Mouse (Mus musculus): ENCODE measurements around the gene Olfml2b. TPM values are rescaled to one million over a fixed set of nuclear protein-coding genes. Genes with fewer than 3 reads are reported as not detected.

Gene Olfml2b
- polyA plus RNA-seq, 1 experiment from 2014 or later: 5.1 TPM

- WGBS: 86% methylated on average over 9 of the region's 9 CpGs
- Histone ChIP-seq H3K4me2 (no peak overlapping the region), H3K9ac (ENCODE audit: low read length) (no peak overlapping the region), H3K4me3 (ENCODE audit: low read depth, low read length) (no peak overlapping the region), H3K4me1 (ENCODE audit: control insufficient read depth, insufficient read depth, low read length) (no peaks in the 10 kb centered on the region), H3K9me3 (ENCODE audit: control insufficient read depth, low read length) (no peaks in the 10 kb centered on the region), H3K27me3 (ENCODE audit: control insufficient read depth, insufficient read depth, low read length) (no peaks in the 10 kb centered on the region), H3K36me3 (ENCODE audit: control insufficient read depth, insufficient read depth, low read length) (no peaks in the 10 kb centered on the region), H3K27ac (ENCODE audit: low read depth, low read length) (no peak overlapping the region)
- DNase-seq (ENCODE audit: low spot score, missing footprints) (no peak), ATAC-seq (ENCODE audit: low FRiP score) (no peak)
Observed at GRCm38 (mm10) chr1:170699553-170699952, 55.2 kb downstream of the Olfml2b start.

- H3K27me3 ChIP-seq (ENCODE audit: control insufficient read depth, insufficient read depth, low read length): no peaks in the 10 kb centered on the region
- H3K36me3 ChIP-seq (ENCODE audit: control insufficient read depth, insufficient read depth, low read length): no peaks in the 10 kb centered on the region
- H3K4me1 ChIP-seq (ENCODE audit: control insufficient read depth, insufficient read depth, low read length): no peaks in the 10 kb centered on the region
- no peak overlapping the region for H3K4me3 ChIP-seq (ENCODE audit: low read depth, low read length)
- 90% methylated on average over 3 of the region's 3 CpGs for WGBS
- H3K27ac ChIP-seq (ENCODE audit: low read depth, low read length): no peak overlapping the region
- no peaks in the 10 kb centered on the region for H3K9me3 ChIP-seq (ENCODE audit: control insufficient read depth, low read length)
- no peak overlapping the region for H3K4me2 ChIP-seq
- ATAC-seq (ENCODE audit: low FRiP score) (no peak), DNase-seq (ENCODE audit: low spot score, missing footprints) (peak; percentile 67)
- no peak overlapping the region for H3K9ac ChIP-seq (ENCODE audit: low read length)
Observed at GRCm38 (mm10) chr1:170700496-170701027, 56.2 kb downstream of the Olfml2b start.

- no peak overlapping the region for H3K4me3 ChIP-seq (ENCODE audit: low read depth, low read length)
- H3K9me3 ChIP-seq (ENCODE audit: control insufficient read depth, low read length): no peaks in the 10 kb centered on the region
- H3K27ac ChIP-seq (ENCODE audit: low read depth, low read length): no peak overlapping the region
- no peak overlapping the region for H3K4me2 ChIP-seq
- WGBS: 69% methylated on average over 3 of the region's 3 CpGs
- no peaks in the 10 kb centered on the region for H3K4me1 ChIP-seq (ENCODE audit: control insufficient read depth, insufficient read depth, low read length)
- DNase-seq (ENCODE audit: low spot score, missing footprints): peak; percentile 64
- ATAC-seq (ENCODE audit: low FRiP score): no peak
- H3K36me3 ChIP-seq (ENCODE audit: control insufficient read depth, insufficient read depth, low read length): no peaks in the 10 kb centered on the region
- no peak overlapping the region for H3K9ac ChIP-seq (ENCODE audit: low read length)
- no peaks in the 10 kb centered on the region for H3K27me3 ChIP-seq (ENCODE audit: control insufficient read depth, insufficient read depth, low read length)
Observed at GRCm38 (mm10) chr1:170701178-170701577, 56.8 kb downstream of the Olfml2b start.

- Histone ChIP-seq H3K9ac (ENCODE audit: low read length) (no peak overlapping the region), H3K27me3 (ENCODE audit: control insufficient read depth, insufficient read depth, low read length) (no peaks in the 10 kb centered on the region), H3K4me3 (ENCODE audit: low read depth, low read length) (no peak overlapping the region), H3K27ac (ENCODE audit: low read depth, low read length) (no peak overlapping the region), H3K4me1 (ENCODE audit: control insufficient read depth, insufficient read depth, low read length) (no peaks in the 10 kb centered on the region), H3K36me3 (ENCODE audit: control insufficient read depth, insufficient read depth, low read length) (no peaks in the 10 kb centered on the region), H3K9me3 (ENCODE audit: control insufficient read depth, low read length) (no peaks in the 10 kb centered on the region), H3K4me2 (no peak overlapping the region)
- DNase-seq (ENCODE audit: low spot score, missing footprints) (peak; percentile 62), ATAC-seq (ENCODE audit: low FRiP score) (no peak)
- 86% methylated on average over 8 of the region's 8 CpGs for WGBS
Observed at GRCm38 (mm10) chr1:170701582-170701981, 57.2 kb downstream of the Olfml2b start.

GRCm38 (mm10) chr1:170702263-170702662, 57.9 kb downstream of the Olfml2b start:
- WGBS: 80% methylated on average over 2 of the region's 2 CpGs
- H3K4me3 ChIP-seq (ENCODE audit: low read depth, low read length): no peak overlapping the region
- no peaks in the 10 kb centered on the region for H3K36me3 ChIP-seq (ENCODE audit: control insufficient read depth, insufficient read depth, low read length)
- no peak overlapping the region for H3K4me2 ChIP-seq
- DNase-seq (ENCODE audit: low spot score, missing footprints): no peak
- no peaks in the 10 kb centered on the region for H3K4me1 ChIP-seq (ENCODE audit: control insufficient read depth, insufficient read depth, low read length)
- no peak overlapping the region for H3K9ac ChIP-seq (ENCODE audit: low read length)
- no peaks in the 10 kb centered on the region for H3K27me3 ChIP-seq (ENCODE audit: control insufficient read depth, insufficient read depth, low read length)
- ATAC-seq (ENCODE audit: low FRiP score): no peak
- no peaks in the 10 kb centered on the region for H3K9me3 ChIP-seq (ENCODE audit: control insufficient read depth, low read length)
- no peak overlapping the region for H3K27ac ChIP-seq (ENCODE audit: low read depth, low read length)

- no peak overlapping the region for H3K4me2 ChIP-seq
- no peaks in the 10 kb centered on the region for H3K4me1 ChIP-seq (ENCODE audit: control insufficient read depth, insufficient read depth, low read length)
- H3K9me3 ChIP-seq (ENCODE audit: control insufficient read depth, low read length): no peaks in the 10 kb centered on the region
- no peak overlapping the region for H3K4me3 ChIP-seq (ENCODE audit: low read depth, low read length)
- H3K27ac ChIP-seq (ENCODE audit: low read depth, low read length): no peak overlapping the region
- H3K36me3 ChIP-seq (ENCODE audit: control insufficient read depth, insufficient read depth, low read length): no peaks in the 10 kb centered on the region
- 90% methylated on average over 6 of the region's 6 CpGs for WGBS
- ATAC-seq (ENCODE audit: low FRiP score) (no peak), DNase-seq (ENCODE audit: low spot score, missing footprints) (no peak)
- no peaks in the 10 kb centered on the region for H3K27me3 ChIP-seq (ENCODE audit: control insufficient read depth, insufficient read depth, low read length)
- H3K9ac ChIP-seq (ENCODE audit: low read length): no peak overlapping the region
Observed at GRCm38 (mm10) chr1:170702958-170703357, 58.6 kb downstream of the Olfml2b start.

- H3K4me1 ChIP-seq (ENCODE audit: control insufficient read depth, insufficient read depth, low read length): no peaks in the 10 kb centered on the region
- H3K27ac ChIP-seq (ENCODE audit: low read depth, low read length): no peak overlapping the region
- H3K36me3 ChIP-seq (ENCODE audit: control insufficient read depth, insufficient read depth, low read length): no peaks in the 10 kb centered on the region
- no peak overlapping the region for H3K4me2 ChIP-seq
- ATAC-seq (ENCODE audit: low FRiP score) (no peak), DNase-seq (ENCODE audit: low spot score, missing footprints) (peak; percentile 59)
- WGBS: 95% methylated on average over 6 of the region's 6 CpGs
- no peaks in the 10 kb centered on the region for H3K27me3 ChIP-seq (ENCODE audit: control insufficient read depth, insufficient read depth, low read length)
- H3K9me3 ChIP-seq (ENCODE audit: control insufficient read depth, low read length): no peaks in the 10 kb centered on the region
- H3K4me3 ChIP-seq (ENCODE audit: low read depth, low read length): no peak overlapping the region
- H3K9ac ChIP-seq (ENCODE audit: low read length): no peak overlapping the region
Observed at GRCm38 (mm10) chr1:170704103-170704502, 59.8 kb downstream of the Olfml2b start.

- no peak overlapping the region for H3K27ac ChIP-seq (ENCODE audit: low read depth, low read length)
- ATAC-seq (ENCODE audit: low FRiP score) (no peak), DNase-seq (ENCODE audit: low spot score, missing footprints) (no peak)
- no peaks in the 10 kb centered on the region for H3K27me3 ChIP-seq (ENCODE audit: control insufficient read depth, insufficient read depth, low read length)
- 82% methylated on average over 4 of the region's 4 CpGs for WGBS
- H3K9me3 ChIP-seq (ENCODE audit: control insufficient read depth, low read length): no peaks in the 10 kb centered on the region
- H3K36me3 ChIP-seq (ENCODE audit: control insufficient read depth, insufficient read depth, low read length): no peaks in the 10 kb centered on the region
- no peak overlapping the region for H3K4me2 ChIP-seq
- no peaks in the 10 kb centered on the region for H3K4me1 ChIP-seq (ENCODE audit: control insufficient read depth, insufficient read depth, low read length)
- H3K9ac ChIP-seq (ENCODE audit: low read length): no peak overlapping the region
- H3K4me3 ChIP-seq (ENCODE audit: low read depth, low read length): no peak overlapping the region
Observed at GRCm38 (mm10) chr1:170704911-170705594, 60.7 kb downstream of the Olfml2b start.

- Histone ChIP-seq H3K27me3 (ENCODE audit: control insufficient read depth, insufficient read depth, low read length) (no peaks in the 10 kb centered on the region), H3K4me3 (ENCODE audit: low read depth, low read length) (no peak overlapping the region), H3K4me2 (no peak overlapping the region), H3K27ac (ENCODE audit: low read depth, low read length) (no peak overlapping the region), H3K9ac (ENCODE audit: low read length) (no peak overlapping the region), H3K36me3 (ENCODE audit: control insufficient read depth, insufficient read depth, low read length) (no peaks in the 10 kb centered on the region), H3K9me3 (ENCODE audit: control insufficient read depth, low read length) (no peaks in the 10 kb centered on the region), H3K4me1 (ENCODE audit: control insufficient read depth, insufficient read depth, low read length) (no peaks in the 10 kb centered on the region)
- no peak for ATAC-seq (ENCODE audit: low FRiP score)
- no peak for DNase-seq (ENCODE audit: low spot score, missing footprints)
- WGBS: 92% methylated on average over 4 of the region's 4 CpGs
Observed at GRCm38 (mm10) chr1:170706046-170706445, 61.7 kb downstream of the Olfml2b start.

Data from midbrain, embryonic 11.5 days (tissue).